Mouse (Mus musculus) lung, adult 2 months (tissue): ENCODE measurements around the gene Map3k19.

ENCODE experiments used
- CTCF ChIP-seq: fragments of 200-500 bp; IDR thresholded peaks from 2 replicates; pipeline ENCODE4 v1.5.1; 2011; ENCODE audit warnings: mild to moderate bottlenecking, low read length, control low read depth; ENCODE audit not compliant: insufficient read depth
- POLR2A ChIP-seq: fragments of 200-500 bp; IDR thresholded peaks from 2 replicates; pipeline ENCODE4 v1.6.1; 2011; ENCODE audit warnings: low read depth, mild to moderate bottlenecking, control low read depth, low read length, borderline replicate concordance; ENCODE audit errors: extremely low read depth

DNA sequence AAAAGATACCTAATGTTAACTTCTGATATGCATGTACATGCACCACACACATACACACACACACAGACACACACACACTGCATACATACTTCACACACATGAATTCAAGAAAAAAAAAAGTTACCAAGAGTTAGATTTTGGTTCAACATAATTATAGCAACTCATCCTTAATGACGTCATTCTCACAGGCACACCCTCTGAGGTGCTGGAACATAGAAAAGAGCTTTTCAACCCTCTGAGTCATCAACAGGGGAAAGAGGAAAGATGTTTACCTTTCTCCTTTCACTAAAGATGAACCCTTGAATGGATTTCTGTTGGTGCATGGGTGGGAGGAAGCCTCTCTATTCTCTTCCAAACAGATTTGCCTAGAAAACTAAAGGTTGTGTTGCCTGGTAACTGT, 16.2 kb downstream of the Map3k19 start:
- TF ChIP-seq CTCF (no peak), POLR2A (no peak)
